Mouse (Mus musculus) heart, embryonic 16.5 days (tissue): ENCODE results near the gene Aanat. TPM values are rescaled to one million over a fixed set of nuclear protein-coding genes. Genes with fewer than 3 reads are reported as not detected.
A peak's percentile ranks its signal among the peaks of the same experiment; 100 is the strongest.

ENCODE experiments used
- ATAC-seq: fragments of 200-750 bp; cut with Nextera tagmentation; replicated peaks from 2 replicates; pipeline ENCODE4 v1.8.0; 2017; ENCODE audit warnings: moderate number of reproducible peaks; ENCODE audit not compliant: insufficient read depth, low FRiP score; ENCODE audit errors: extremely low read depth
- H3K27ac ChIP-seq: fragments of 300-500 bp; sonication (generic); 2 replicates; pipeline ENCODE4 v1.5.1; 2014; ENCODE audit warnings: mild to moderate bottlenecking, low read length, control low read depth, moderate library complexity
- H3K27me3 ChIP-seq: fragments of 300-500 bp; sonication (generic); 2 replicates; pipeline ENCODE4 v1.6.1; 2014; ENCODE audit warnings: low read length, mixed read lengths; ENCODE audit not compliant: control insufficient read depth, insufficient read depth
- H3K36me3 ChIP-seq: fragments of 300-500 bp; sonication (generic); 2 replicates; pipeline ENCODE4 v1.6.1; 2014; ENCODE audit not compliant: control insufficient read depth, insufficient read depth
- H3K4me1 ChIP-seq: fragments of 300-500 bp; sonication (generic); 2 replicates; pipeline ENCODE4 v1.6.1; 2014; ENCODE audit warnings: low read length, mixed read lengths; ENCODE audit not compliant: control insufficient read depth, insufficient read depth
- H3K4me2 ChIP-seq: fragments of 300-500 bp; sonication (generic); 2 replicates; pipeline ENCODE4 v1.6.1; 2014; ENCODE audit warnings: low read depth, mild to moderate bottlenecking, control low read depth, low read length
- H3K4me3 ChIP-seq: fragments of 300-500 bp; sonication (generic); 2 replicates; pipeline ENCODE4 v1.5.1; 2014; ENCODE audit warnings: mild to moderate bottlenecking, control low read depth, low read length
- H3K9ac ChIP-seq: fragments of 300-500 bp; sonication (generic); 2 replicates; pipeline ENCODE4 v1.6.1; 2014; ENCODE audit warnings: low read length, control low read depth
- H3K9me3 ChIP-seq: fragments of 300-500 bp; sonication (generic); replicated peaks from 2 replicates; pipeline ENCODE4 v1.6.1; 2016; ENCODE audit warnings: low read length; ENCODE audit not compliant: control insufficient read depth
- WGBS: fragments of 180-500 bp; shearing (Covaris S2); extraction: QIAGEN DNeasy Blood & Tissue Kit; methylation state at CpG from one replicate; pipeline ENCODE4 v1.1.7; 2014; 5-methylcytosine and 5-hydroxymethylcytosine counted together
- polyA plus RNA-seq: library from polyadenylated mRNA; unstranded; fragments of >200 nt; fragmentation: Nextera tagmentation; extraction: Ambion mirVana; gene quantifications from 2 replicates; pipeline ENCODE4 v1.2.1, GENCODE M21; 2015

The Aanat gene
- polyA plus RNA-seq, 1 experiment from 2014 or later: not detected

- WGBS: 68% methylated on average over 3 of the region's 3 CpGs
- Histone ChIP-seq H3K4me2 (no peak overlapping the region), H3K9me3 (no peaks in the 10 kb centered on the region; the same call in 1 of the 2 replicates), H3K27me3 (no peaks in the 10 kb centered on the region), H3K9ac (no peak overlapping the region), H3K27ac (no peak overlapping the region), H3K36me3 (no peaks in the 10 kb centered on the region), H3K4me1 (peaks cover 3% of the 10 kb centered on the region), H3K4me3 (no peak overlapping the region)
- ATAC-seq: no peak
Measured at GRCm38 (mm10) chr11:116641731-116642130, 55.5 kb downstream of the Aanat start.

GRCm38 (mm10) chr11:116642681-116643578 is 56.7 kb downstream of the Aanat start:
- Histone ChIP-seq H3K4me1 (peaks cover 6% of the 10 kb centered on the region), H3K4me2 (no peak overlapping the region; the same call in 1 of the 2 replicates), H3K9ac (no peak overlapping the region), H3K4me3 (no peak overlapping the region), H3K27me3 (peaks cover 3% of the 10 kb centered on the region; the same call in 1 of the 2 replicates), H3K9me3 (no peaks in the 10 kb centered on the region; the same call in 1 of the 2 replicates), H3K36me3 (no peaks in the 10 kb centered on the region), H3K27ac (no peak overlapping the region)
- no peak; the same call in 1 of the 2 replicates for ATAC-seq
- 35% methylated on average over 14 of the region's 14 CpGs for WGBS

- no peaks in the 10 kb centered on the region; the same call in 1 of the 2 replicates for H3K9me3 ChIP-seq
- no peak overlapping the region for H3K9ac ChIP-seq
- H3K27ac ChIP-seq: 0 out of 2 replicates have a peak overlapping the region, but pooled peaks have one; percentile 2
- ATAC-seq: no peak
- H3K27me3 ChIP-seq: peaks cover 3% of the 10 kb centered on the region; the same call in 1 of the 2 replicates
- peaks cover 6% of the 10 kb centered on the region for H3K4me1 ChIP-seq
- no peaks in the 10 kb centered on the region for H3K36me3 ChIP-seq
- H3K4me3 ChIP-seq: no peak overlapping the region
- WGBS: 12% methylated on average over 19 of the region's 19 CpGs
- no peak overlapping the region; the same call in 1 of the 2 replicates for H3K4me2 ChIP-seq
Measured at GRCm38 (mm10) chr11:116643579-116644224, 57.5 kb downstream of the Aanat start.

- H3K9me3 ChIP-seq: no peaks in the 10 kb centered on the region; the same call in 1 of the 2 replicates
- H3K27ac ChIP-seq: 0 out of 2 replicates have a peak overlapping the region, but pooled peaks have one; percentile 2
- H3K36me3 ChIP-seq: no peaks in the 10 kb centered on the region
- ATAC-seq: no peak
- no peak overlapping the region for H3K9ac ChIP-seq
- H3K4me3 ChIP-seq: no peak overlapping the region
- 54% methylated on average over 21 of the region's 21 CpGs for WGBS
- peaks cover 3% of the 10 kb centered on the region; the same call in 1 of the 2 replicates for H3K27me3 ChIP-seq
- no peak overlapping the region for H3K4me2 ChIP-seq
- H3K4me1 ChIP-seq: peaks cover 6% of the 10 kb centered on the region
Measured at GRCm38 (mm10) chr11:116644225-116645112, 58.2 kb downstream of the Aanat start.

GRCm38 (mm10) chr11:116645446-116646110 is 59.3 kb downstream of the Aanat start:
- 0 out of 2 replicates have a peak overlapping the region, but pooled peaks have one; percentile 22 for H3K9ac ChIP-seq
- no peak overlapping the region for H3K27ac ChIP-seq
- no peak overlapping the region for H3K4me3 ChIP-seq
- peaks cover 6% of the 10 kb centered on the region; the same call in 1 of the 2 replicates for H3K27me3 ChIP-seq
- H3K4me2 ChIP-seq: no peak overlapping the region
- WGBS: 61% methylated on average over 8 of the region's 8 CpGs
- ATAC-seq: no peak
- H3K9me3 ChIP-seq: no peaks in the 10 kb centered on the region
- H3K36me3 ChIP-seq: no peaks in the 10 kb centered on the region
- H3K4me1 ChIP-seq: peaks cover 6% of the 10 kb centered on the region

GRCm38 (mm10) chr11:116646136-116646535 is 59.9 kb downstream of the Aanat start:
- WGBS: 68% methylated on average over 11 of the region's 11 CpGs
- Histone ChIP-seq H3K4me2 (no peak overlapping the region), H3K4me1 (peaks cover 6% of the 10 kb centered on the region), H3K27me3 (peaks cover 7% of the 10 kb centered on the region), H3K27ac (no peak overlapping the region), H3K9ac (no peak overlapping the region), H3K9me3 (no peaks in the 10 kb centered on the region), H3K36me3 (no peaks in the 10 kb centered on the region), H3K4me3 (no peak overlapping the region)
- no peak for ATAC-seq

GRCm38 (mm10) chr11:116646771-116647170 is 60.5 kb downstream of the Aanat start:
- peaks cover 12% of the 10 kb centered on the region for H3K27me3 ChIP-seq

More at GRCm38 (mm10) chr11:116646771-116647170, 60.5 kb downstream of the Aanat start:
- H3K9ac ChIP-seq: no peak overlapping the region
- H3K4me1 ChIP-seq: peaks cover 6% of the 10 kb centered on the region
- no peaks in the 10 kb centered on the region for H3K36me3 ChIP-seq
- H3K27ac ChIP-seq: peak overlapping the region; percentile 76; the same call in 1 of the 2 replicates
- H3K9me3 ChIP-seq: no peaks in the 10 kb centered on the region
- H3K4me2 ChIP-seq: no peak overlapping the region
- WGBS: 80% methylated on average over 7 of the region's 7 CpGs
- ATAC-seq: no peak
- no peak overlapping the region for H3K4me3 ChIP-seq
